Mouse (Mus musculus): Measurements from ENCODE around the gene Pla2g3. TPM values are rescaled to one million over a fixed set of nuclear protein-coding genes. Genes with fewer than 3 reads are reported as not detected.

Gene Pla2g3
- polyA plus RNA-seq, 1 experiment = 0.30 TPM

DNA sequence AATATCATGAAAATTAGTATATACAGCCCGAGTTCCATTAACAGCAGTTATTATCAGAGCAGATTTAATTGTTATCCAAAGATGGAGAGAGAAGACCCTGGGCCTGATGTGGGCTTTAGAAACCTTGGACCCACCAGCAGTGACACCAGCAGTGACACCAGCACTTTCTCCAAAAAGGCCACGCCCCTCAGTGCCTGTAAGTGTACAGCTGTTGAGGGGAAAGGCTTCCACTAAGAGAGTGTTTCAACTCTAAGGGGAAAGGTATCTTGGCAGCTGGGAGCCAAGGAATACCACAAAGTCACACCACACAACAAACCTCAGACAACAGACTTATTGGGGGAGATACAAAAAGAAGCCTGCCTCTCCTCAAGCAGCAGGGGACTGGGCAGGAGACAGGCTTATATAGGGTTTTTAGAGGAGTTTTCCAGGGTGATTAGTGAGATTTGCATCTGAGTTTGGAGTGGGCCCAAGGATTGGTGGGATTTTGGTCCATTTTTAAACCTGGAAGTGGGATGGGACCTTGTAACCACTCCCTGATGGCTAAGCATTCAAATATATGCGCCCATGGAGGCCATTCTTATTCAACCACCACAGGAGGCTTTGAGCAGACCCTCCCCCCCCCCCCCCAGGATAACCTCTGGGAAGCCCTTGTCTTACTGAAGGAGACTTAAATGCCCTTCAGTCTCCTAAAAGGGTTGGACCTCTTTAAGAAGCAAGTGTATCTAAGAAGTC is 60.6 kb downstream of the Pla2g3 start:
- Histone ChIP-seq H3K27ac (ENCODE audit: insufficient read depth, low read length) (no peak overlapping the region), H3K27me3 (ENCODE audit: control insufficient read depth, insufficient read depth, low read length) (no peaks in the 10 kb centered on the region), H3K36me3 (ENCODE audit: control insufficient read depth, insufficient read depth, low read length) (no peaks in the 10 kb centered on the region), H3K4me3 (ENCODE audit: extremely low read depth, insufficient read depth, insufficient read length) (no peak overlapping the region), H3K4me1 (ENCODE audit: control insufficient read depth, insufficient read depth, insufficient read length) (no peaks in the 10 kb centered on the region)
- no peak for DNase-seq (ENCODE audit: low read depth in 1 of 2, low spot score in 2 of 2)
- 85% methylated on average over 3 of the region's 3 CpGs for WGBS
- no peak for TF ChIP-seq CTCF (IDR thresholded peaks at IDR 0.05; ENCODE audit: extremely low read depth, insufficient read depth, insufficient read length, insufficient replicate concordance)
- no peak for TF ChIP-seq POLR2A (IDR thresholded peaks at IDR 0.05; ENCODE audit: low read depth, low read length)

Other genes starting within 250 kb of the Pla2g3 start
- 11.1 TPM in 2 replicates for gene Drg1, start 221.9 kb upstream of the Pla2g3 start, polyA plus RNA-seq (2012; rRNA removed)
- 44.9 and 49.9 TPM in 2 replicates for gene Patz1, start 199.4 kb upstream of the Pla2g3 start, polyA plus RNA-seq (2012; rRNA removed)
- gene Pik3ip1, start 157.9 kb upstream of the Pla2g3 start, polyA plus RNA-seq (2012; rRNA removed) = 43.6 and 58.5 TPM in 2 replicates
- gene Limk2, start 79.1 kb upstream of the Pla2g3 start, polyA plus RNA-seq (2012; rRNA removed) = 58.8 and 66.6 TPM in 2 replicates
- 12.8 and 13.1 TPM in 2 replicates for gene Rnf185, start 35.9 kb upstream of the Pla2g3 start, polyA plus RNA-seq (2012; rRNA removed)
- 1.1 and 1.9 TPM in 2 replicates for gene Inpp5j, start 16.5 kb downstream of the Pla2g3 start, polyA plus RNA-seq (2012; rRNA removed)
- 36.7 and 50.7 TPM in 2 replicates for gene Selenom, start 26.4 kb downstream of the Pla2g3 start, polyA plus RNA-seq (2012; rRNA removed)
- 13.0 and 14.6 TPM in 2 replicates for gene Smtn, start 52.3 kb downstream of the Pla2g3 start, polyA plus RNA-seq (2012; rRNA removed)
- 7.0 and 7.5 TPM in 2 replicates for gene Morc2a, start 160.9 kb downstream of the Pla2g3 start, polyA plus RNA-seq (2012; rRNA removed)